Mouse (Mus musculus): ENCODE data around the gene Zfp652. TPM values are rescaled to one million over a fixed set of nuclear protein-coding genes. Genes with fewer than 3 reads are reported as not detected.

Gene Zfp652
- polyA plus RNA-seq, 1 experiment from 2014 or later, result 24.4 TPM

GRCm38 (mm10) chr11:95834742-95835710 lies 122.6 kb downstream of the Zfp652 start:
- no peak overlapping the region for H3K4me3 ChIP-seq (replicated peaks)
- no peak overlapping the region for H3K9ac ChIP-seq (replicated peaks)
- H3K9me3 ChIP-seq (replicated peaks), result no peaks in the 10 kb centered on the region
- no peak overlapping the region for H3K27ac ChIP-seq (replicated peaks)
- no peaks in the 10 kb centered on the region for H3K36me3 ChIP-seq
- peaks cover 43% of the 10 kb centered on the region for H3K4me1 ChIP-seq
- WGBS, result 25% methylated on average over 15 of the region's 15 CpGs
- ATAC-seq (ENCODE audit: low FRiP score), result no peak
- H3K27me3 ChIP-seq (replicated peaks), result peaks cover 80% of the 10 kb centered on the region
- H3K4me2 ChIP-seq, result no peak overlapping the region

GRCm38 (mm10) chr11:95835832-95836231 lies 123.4 kb downstream of the Zfp652 start:
- no peaks in the 10 kb centered on the region for H3K9me3 ChIP-seq (replicated peaks)
- no peak for ATAC-seq (ENCODE audit: low FRiP score)
- H3K4me2 ChIP-seq, result no peak overlapping the region
- H3K36me3 ChIP-seq, result no peaks in the 10 kb centered on the region
- no peak overlapping the region for H3K9ac ChIP-seq (replicated peaks)
- H3K27ac ChIP-seq (replicated peaks), result no peak overlapping the region
- H3K27me3 ChIP-seq (replicated peaks), result peaks cover 72% of the 10 kb centered on the region
- 40% methylated on average over 6 of the region's 6 CpGs for WGBS
- no peak overlapping the region for H3K4me3 ChIP-seq (replicated peaks)
- H3K4me1 ChIP-seq, result peaks cover 35% of the 10 kb centered on the region

- H3K9ac ChIP-seq (replicated peaks), result no peak overlapping the region
- no peak overlapping the region for H3K27ac ChIP-seq (replicated peaks)
- H3K9me3 ChIP-seq (replicated peaks), result no peaks in the 10 kb centered on the region
- no peak overlapping the region for H3K4me3 ChIP-seq (replicated peaks)
- H3K4me1 ChIP-seq, result peaks cover 29% of the 10 kb centered on the region
- H3K27me3 ChIP-seq (replicated peaks), result peaks cover 70% of the 10 kb centered on the region
- WGBS, result 45% methylated on average over 6 of the region's 6 CpGs
- no peak overlapping the region for H3K4me2 ChIP-seq
- no peak for ATAC-seq (ENCODE audit: low FRiP score)
- no peaks in the 10 kb centered on the region for H3K36me3 ChIP-seq
Observed at GRCm38 (mm10) chr11:95836433-95836832, 124.0 kb downstream of the Zfp652 start.

GRCm38 (mm10) chr11:95837059-95837458 lies 124.6 kb downstream of the Zfp652 start, which contains the start of gene Gngt2:
Gngt2 (plus strand) TSS chr11:95837216.
- ATAC-seq (ENCODE audit: low FRiP score), result no peak
- peaks cover 27% of the 10 kb centered on the region for H3K4me1 ChIP-seq
- peaks cover 70% of the 10 kb centered on the region for H3K27me3 ChIP-seq (replicated peaks)
- H3K9ac ChIP-seq (replicated peaks), result no peak within 1 kb of the TSS
- no peak within 1 kb of the TSS for H3K4me2 ChIP-seq
- H3K9me3 ChIP-seq (replicated peaks), result no peaks in the 10 kb centered on the region
- no peaks in the 10 kb centered on the region for H3K36me3 ChIP-seq
- H3K4me3 ChIP-seq (replicated peaks), result no peak within 1 kb of the TSS
- no peak within 1 kb of the TSS for H3K27ac ChIP-seq (replicated peaks)
- 69% methylated on average over 10 of the region's 10 CpGs for WGBS

GRCm38 (mm10) chr11:95838598-95838997 lies 126.1 kb downstream of the Zfp652 start:
- ATAC-seq (ENCODE audit: low FRiP score), result no peak
- peaks cover 55% of the 10 kb centered on the region for H3K27me3 ChIP-seq (replicated peaks)
- peaks cover 19% of the 10 kb centered on the region for H3K4me1 ChIP-seq
- H3K9me3 ChIP-seq (replicated peaks), result no peaks in the 10 kb centered on the region
- no peak overlapping the region for H3K27ac ChIP-seq (replicated peaks)
- no peak overlapping the region for H3K9ac ChIP-seq (replicated peaks)
- WGBS, result 82% methylated on average over 4 of the region's 4 CpGs
- no peaks in the 10 kb centered on the region for H3K36me3 ChIP-seq
- no peak overlapping the region for H3K4me3 ChIP-seq (replicated peaks)
- H3K4me2 ChIP-seq, result no peak overlapping the region

- peaks cover 50% of the 10 kb centered on the region for H3K27me3 ChIP-seq (replicated peaks)
- no peak overlapping the region for H3K4me3 ChIP-seq (replicated peaks)
- no peak for ATAC-seq (ENCODE audit: low FRiP score)
- no peak overlapping the region for H3K27ac ChIP-seq (replicated peaks)
- H3K36me3 ChIP-seq, result no peaks in the 10 kb centered on the region
- no peak overlapping the region for H3K4me2 ChIP-seq
- H3K4me1 ChIP-seq, result peaks cover 12% of the 10 kb centered on the region
- H3K9ac ChIP-seq (replicated peaks), result no peak overlapping the region
- no peaks in the 10 kb centered on the region for H3K9me3 ChIP-seq (replicated peaks)
- WGBS, result 68% methylated on average over 8 of the region's 8 CpGs
Observed at GRCm38 (mm10) chr11:95838999-95839868, 126.8 kb downstream of the Zfp652 start.

- H3K9ac ChIP-seq (replicated peaks), result no peak overlapping the region
- no peaks in the 10 kb centered on the region for H3K9me3 ChIP-seq (replicated peaks)
- no peak overlapping the region for H3K27ac ChIP-seq (replicated peaks)
- ATAC-seq (ENCODE audit: low FRiP score), result no peak
- WGBS, result 80% methylated on average over 5 of the region's 5 CpGs
- H3K4me3 ChIP-seq (replicated peaks), result 0 out of 2 replicates have a peak overlapping the region, but pooled peaks have one; percentile 10
- H3K27me3 ChIP-seq (replicated peaks), result peaks cover 36% of the 10 kb centered on the region
- no peak overlapping the region for H3K4me2 ChIP-seq
- H3K4me1 ChIP-seq, result peaks cover 10% of the 10 kb centered on the region
- H3K36me3 ChIP-seq, result no peaks in the 10 kb centered on the region
Observed at GRCm38 (mm10) chr11:95840694-95841497, 128.4 kb downstream of the Zfp652 start.

- Histone ChIP-seq H3K4me2 (no peak overlapping the region), H3K36me3 (no peaks in the 10 kb centered on the region), H3K4me1 (peaks cover 5% of the 10 kb centered on the region), H3K9me3 (replicated peaks) (no peaks in the 10 kb centered on the region), H3K27ac (replicated peaks) (no peak overlapping the region), H3K27me3 (replicated peaks) (peaks cover 30% of the 10 kb centered on the region), H3K4me3 (replicated peaks) (peak overlapping the region; percentile 10; the same call in 1 of the 2 replicates), H3K9ac (replicated peaks) (no peak overlapping the region)
- 59% methylated on average over 10 of the region's 10 CpGs for WGBS
- no peak for ATAC-seq (ENCODE audit: low FRiP score)
Observed at GRCm38 (mm10) chr11:95841498-95841830, 129.0 kb downstream of the Zfp652 start.

GRCm38 (mm10) chr11:95842074-95842681 lies 129.7 kb downstream of the Zfp652 start, which contains the start of gene Abi3:
Abi3 (minus strand) TSS chr11:95842476.
- no peaks in the 10 kb centered on the region for H3K9me3 ChIP-seq (replicated peaks)
- H3K4me3 ChIP-seq (replicated peaks), result peak within 1 kb of the TSS; percentile 10; the same call in 1 of the 2 replicates
- no peak within 1 kb of the TSS for H3K27ac ChIP-seq (replicated peaks)
- no peak within 1 kb of the TSS for H3K9ac ChIP-seq (replicated peaks)
- peak within 1 kb of the TSS; percentile 23 for H3K4me2 ChIP-seq
- 15% methylated on average over 11 of the region's 11 CpGs for WGBS
- H3K36me3 ChIP-seq, result no peaks in the 10 kb centered on the region
- no peaks in the 10 kb centered on the region; the same call in none of the 2 replicates for H3K4me1 ChIP-seq
- no peak for ATAC-seq (ENCODE audit: low FRiP score)
- peaks cover 24% of the 10 kb centered on the region for H3K27me3 ChIP-seq (replicated peaks)

GRCm38 (mm10) chr11:95842953-95843352 lies 130.5 kb downstream of the Zfp652 start:
- H3K4me2 ChIP-seq, result no peak overlapping the region
- ATAC-seq (ENCODE audit: low FRiP score), result no peak
- H3K36me3 ChIP-seq, result no peaks in the 10 kb centered on the region
- H3K4me3 ChIP-seq (replicated peaks), result no peak overlapping the region
- H3K27ac ChIP-seq (replicated peaks), result no peak overlapping the region
- no peaks in the 10 kb centered on the region; the same call in 1 of the 2 replicates for H3K4me1 ChIP-seq
- 72% methylated on average over 5 of the region's 5 CpGs for WGBS
- no peak overlapping the region for H3K9ac ChIP-seq (replicated peaks)
- H3K9me3 ChIP-seq (replicated peaks), result no peaks in the 10 kb centered on the region
- peaks cover 19% of the 10 kb centered on the region for H3K27me3 ChIP-seq (replicated peaks)
